Mouse (Mus musculus): ENCODE measurements at regions not wholly inside any gene's neighbourhood (a gene's known extent, or its start where the extent isn't known, plus 50 kb on each side); places are given as distances from the start of the nearest gene placed in this dataset.

GRCm38 (mm10) chr1:128712876-128713275 lies 120.8 kb upstream of the Cxcr4 start:
- DNase-seq, result no peak

- DNase-seq, result no peak
Observed at GRCm38 (mm10) chr1:128711121-128711520, 119.0 kb upstream of the Cxcr4 start.

GRCm38 (mm10) chr1:128707747-128708146 lies 115.7 kb upstream of the Cxcr4 start:
- no peak for DNase-seq

- DNase-seq, result no peak
Observed at GRCm38 (mm10) chr1:128706167-128706566, 114.1 kb upstream of the Cxcr4 start.

GRCm38 (mm10) chr1:128705071-128705503 lies 113.0 kb upstream of the Cxcr4 start:
- DNase-seq, result no peak

GRCm38 (mm10) chr1:128701326-128701725 lies 109.2 kb upstream of the Cxcr4 start:
- DNase-seq, result no peak

GRCm38 (mm10) chr1:128697962-128698361 lies 105.9 kb upstream of the Cxcr4 start:
- DNase-seq, result no peak

- no peak for DNase-seq
Observed at GRCm38 (mm10) chr1:128695936-128696335, 103.8 kb upstream of the Cxcr4 start.

GRCm38 (mm10) chr1:128692799-128693198 lies 100.7 kb upstream of the Cxcr4 start:
- no peak for DNase-seq

GRCm38 (mm10) chr1:128692313-128692712 lies 100.2 kb upstream of the Cxcr4 start:
- DNase-seq, result no peak

GRCm38 (mm10) chr1:128687236-128687927 lies 95.3 kb upstream of the Cxcr4 start:
- DNase-seq, result no peak

- DNase-seq, result no peak
Observed at GRCm38 (mm10) chr1:128685467-128686137, 93.5 kb upstream of the Cxcr4 start.

- no peak for DNase-seq
Observed at GRCm38 (mm10) chr1:128682942-128683341, 90.8 kb upstream of the Cxcr4 start.

GRCm38 (mm10) chr1:128681261-128681660 lies 89.2 kb upstream of the Cxcr4 start:
- no peak for DNase-seq

GRCm38 (mm10) chr1:128680538-128680937 lies 88.4 kb upstream of the Cxcr4 start:
- no peak for DNase-seq

GRCm38 (mm10) chr1:128680012-128680411 lies 87.9 kb upstream of the Cxcr4 start:
- DNase-seq, result no peak

GRCm38 (mm10) chr1:128679005-128679980 lies 87.2 kb upstream of the Cxcr4 start:
- DNase-seq, result no peak

- DNase-seq, result no peak
Observed at GRCm38 (mm10) chr1:128675538-128675937, 83.4 kb upstream of the Cxcr4 start.

GRCm38 (mm10) chr1:128672306-128672705 lies 80.2 kb upstream of the Cxcr4 start:
- no peak for DNase-seq

- no peak for DNase-seq
Observed at GRCm38 (mm10) chr1:128671495-128671894, 79.4 kb upstream of the Cxcr4 start.

GRCm38 (mm10) chr1:128671016-128671415 lies 78.9 kb upstream of the Cxcr4 start:
- no peak for DNase-seq

GRCm38 (mm10) chr1:128669241-128669666 lies 77.2 kb upstream of the Cxcr4 start:
- DNase-seq, result peak; percentile 42

- no peak for DNase-seq
Observed at GRCm38 (mm10) chr1:128668718-128669117, 76.6 kb upstream of the Cxcr4 start.
